ENCODE assay signal across 8 mouse cellular contexts in the genomic region with DNA sequence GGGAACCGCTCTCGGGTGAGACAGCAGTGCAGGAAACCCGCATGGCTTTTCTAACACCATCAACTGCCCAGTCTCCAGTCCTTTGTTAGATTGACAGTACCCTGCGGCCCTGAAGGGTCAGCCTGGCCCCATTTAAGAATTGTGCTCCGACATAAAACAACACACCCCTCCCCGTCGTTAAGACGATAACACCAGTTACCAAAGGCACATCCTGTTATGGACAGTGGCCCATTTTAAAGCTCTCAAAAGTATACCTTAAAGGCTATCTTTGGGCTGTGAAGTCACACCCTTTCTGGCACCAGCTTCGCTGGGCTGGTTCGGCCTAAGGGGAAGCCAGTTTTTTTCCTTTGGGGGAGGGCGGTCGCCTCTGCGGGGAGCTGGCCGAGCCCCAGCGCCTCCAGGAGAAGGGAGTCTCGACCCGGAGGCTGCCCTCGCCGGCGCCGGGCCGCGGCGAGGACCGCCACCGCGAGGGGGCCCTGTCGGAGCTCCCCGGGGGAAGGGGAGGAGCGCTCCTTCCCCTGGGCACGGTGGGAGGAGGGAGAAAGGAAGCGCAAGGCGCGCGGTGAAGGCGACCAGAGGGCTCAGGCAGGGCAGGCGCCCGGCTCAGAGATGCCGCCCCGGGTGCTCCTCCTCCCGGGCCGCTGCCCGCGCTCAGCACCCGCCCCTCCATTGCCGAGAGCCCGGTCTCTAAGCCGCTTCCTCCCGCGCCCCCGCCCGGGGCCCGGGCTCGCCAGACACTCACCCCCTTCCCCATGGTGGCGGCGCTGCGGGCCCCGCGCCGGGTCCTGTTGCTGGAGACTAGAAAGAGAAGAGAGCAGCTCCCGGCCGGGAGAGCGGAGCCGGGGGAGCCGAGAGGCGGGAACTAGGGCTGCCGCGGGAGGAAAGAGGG. TPM values are rescaled to one million over a fixed set of nuclear protein-coding genes. Genes with fewer than 3 reads are reported as not detected.
A peak's percentile ranks its signal among the peaks of the same experiment; 100 is the strongest.
DNase-seq lines count a peak whose midpoint lies in the region; ATAC-seq and TF ChIP-seq lines count a peak whose summit lies in the region.

No protein-coding gene starts in this region.

- DNase-seq in c-Kit-positive CD71-positive TER-119-negative erythroid progenitor cells, embryonic 14.5 days (ENCODE audit: low read depth), result peak; percentile 67
- DNase-seq in heart, postnatal 0 days (ENCODE audit: low spot score), result peak; percentile 83
- DNase-seq in kidney, postnatal 4 days, result peak; percentile 80 to 87
- peak; percentile 81 to 83 for DNase-seq in thymus, postnatal 10 days (ENCODE audit: low spot score in 2 of 2)

- peaks cover 6% of the 10 kb centered on the region for H3K4me1 ChIP-seq in ES-Bruce4 (ENCODE audit: control insufficient read depth, insufficient read depth, low read length)
- H3K4me1 ChIP-seq in forebrain, embryonic 12.5 days, result peaks cover 54% of the 10 kb centered on the region
- peaks cover 22% of the 10 kb centered on the region for H3K4me1 ChIP-seq in heart, postnatal 0 days (ENCODE audit: control insufficient read depth, insufficient read depth)
- H3K4me1 ChIP-seq in lung, embryonic 15.5 days, result peaks cover 50% of the 10 kb centered on the region
- peaks cover 13% of the 10 kb centered on the region for H3K4me1 ChIP-seq in olfactory bulb, adult 2 months (ENCODE audit: control insufficient read depth, insufficient read depth, low read length)

- peak; percentile 84 for ATAC-seq in forebrain, embryonic 12.5 days (ENCODE audit: low FRiP score)
- peak; percentile 78 for ATAC-seq in heart, postnatal 0 days (ENCODE audit: insufficient read depth, low read depth)
- ATAC-seq in lung, embryonic 15.5 days (ENCODE audit: borderline replicate concordance, extremely low read depth, low FRiP score, low TSS enrichment), result peak; percentile 87

- TF ChIP-seq CTCF in ES-Bruce4 (IDR thresholded peaks at IDR 0.05; ENCODE audit: low read depth, low read length), result peak; percentile 31
- peak; percentile 50 for TF ChIP-seq CTCF in heart, postnatal 0 days (IDR thresholded peaks at IDR 0.05; ENCODE audit: low read depth)
- peak; percentile 63; the same call in 1 of the 2 replicates for TF ChIP-seq CTCF in olfactory bulb, adult 2 months (IDR thresholded peaks at IDR 0.05; ENCODE audit: insufficient read depth, low read depth, low read length)

- H3K36me3 ChIP-seq in ES-Bruce4 (ENCODE audit: control insufficient read depth, insufficient read depth, low read length, poor library complexity, severe bottlenecking), result no peaks in the 10 kb centered on the region
- H3K36me3 ChIP-seq in forebrain, embryonic 12.5 days (replicated peaks), result no peaks in the 10 kb centered on the region
- no peaks in the 10 kb centered on the region for H3K36me3 ChIP-seq in heart, postnatal 0 days (replicated peaks; ENCODE audit: control insufficient read depth, insufficient read depth, low read length)
- no peaks in the 10 kb centered on the region for H3K36me3 ChIP-seq in lung, embryonic 15.5 days

- no peak for TF ChIP-seq POLR2A in ES-Bruce4 (IDR thresholded peaks at IDR 0.05; ENCODE audit: insufficient read depth, low read length)
- TF ChIP-seq POLR2A in olfactory bulb, adult 2 months (IDR thresholded peaks at IDR 0.05; ENCODE audit: insufficient read depth, low read depth, low read length), result no peak

- H3K9me3 ChIP-seq in ES-Bruce4 (replicated peaks; ENCODE audit: control insufficient read depth, insufficient read depth, low read length, poor library complexity, severe bottlenecking), result no peaks in the 10 kb centered on the region
- H3K9me3 ChIP-seq in forebrain, embryonic 12.5 days, result no peaks in the 10 kb centered on the region
- H3K9me3 ChIP-seq in heart, postnatal 0 days (replicated peaks; ENCODE audit: control insufficient read depth, low read length), result no peaks in the 10 kb centered on the region
- no peaks in the 10 kb centered on the region for H3K9me3 ChIP-seq in lung, embryonic 15.5 days

- TF ChIP-seq EP300 in ES-Bruce4 (IDR thresholded peaks at IDR 0.05; ENCODE audit: insufficient read depth, low read depth, low read length), result no peak
- TF ChIP-seq EP300 in heart, postnatal 0 days (IDR thresholded peaks at IDR 0.05; ENCODE audit: low read depth), result no peak; the same call in 1 of the 2 replicates

- WGBS in forebrain, embryonic 12.5 days, result under 1% methylated on average over 51 of the region's 68 CpGs
- under 1% methylated on average over 52 of the region's 68 CpGs for WGBS in heart, postnatal 0 days
- under 1% methylated on average over 41 of the region's 68 CpGs for WGBS in lung, embryonic 15.5 days
- 1% methylated on average over 60 of the region's 68 CpGs for WGBS in olfactory bulb, adult 2 months

- H3K27me3 ChIP-seq in ES-Bruce4 (ENCODE audit: control insufficient read depth, insufficient read depth, low read length, poor library complexity, severe bottlenecking), result no peaks in the 10 kb centered on the region
- H3K27me3 ChIP-seq in forebrain, embryonic 12.5 days, result peaks cover 11% of the 10 kb centered on the region; the same call in 1 of the 2 replicates
- H3K27me3 ChIP-seq in heart, postnatal 0 days (ENCODE audit: control insufficient read depth, insufficient read depth, low read length), result no peaks in the 10 kb centered on the region
- H3K27me3 ChIP-seq in lung, embryonic 15.5 days, result no peaks in the 10 kb centered on the region

- H3K27ac ChIP-seq in ES-Bruce4 (ENCODE audit: insufficient read depth, low read length), result no peak overlapping the region
- H3K27ac ChIP-seq in forebrain, embryonic 12.5 days, result peak overlapping the region; percentile 94
- H3K27ac ChIP-seq in heart, postnatal 0 days (ENCODE audit: low read depth), result peak overlapping the region; percentile 100
- peak overlapping the region; percentile 98 for H3K27ac ChIP-seq in lung, embryonic 15.5 days
- H3K27ac ChIP-seq in olfactory bulb, adult 2 months (ENCODE audit: insufficient read depth, low read depth, low read length), result peak overlapping the region; percentile 93

- peak overlapping the region; percentile 90 for H3K4me3 ChIP-seq in ES-Bruce4 (ENCODE audit: low read depth, low read length)
- peak overlapping the region; percentile 82 for H3K4me3 ChIP-seq in forebrain, embryonic 12.5 days (replicated peaks)
- H3K4me3 ChIP-seq in heart, postnatal 0 days (ENCODE audit: low read depth, low read length), result peak overlapping the region; percentile 82
- peak overlapping the region; percentile 86 for H3K4me3 ChIP-seq in lung, embryonic 15.5 days
- peak overlapping the region; percentile 91 for H3K4me3 ChIP-seq in olfactory bulb, adult 2 months (ENCODE audit: insufficient read depth, low read depth, low read length)

- H3K4me2 ChIP-seq in forebrain, embryonic 12.5 days, result peak overlapping the region; percentile 78
- peak overlapping the region; percentile 85 for H3K4me2 ChIP-seq in heart, postnatal 0 days (ENCODE audit: low read depth, low read length)
- peak overlapping the region; percentile 78 for H3K4me2 ChIP-seq in lung, embryonic 15.5 days

- H3K9ac ChIP-seq in ES-Bruce4 (ENCODE audit: low read depth, poor library complexity, severe bottlenecking), result peak overlapping the region; percentile 90
- H3K9ac ChIP-seq in forebrain, embryonic 12.5 days, result peak overlapping the region; percentile 94
- peak overlapping the region; percentile 99 for H3K9ac ChIP-seq in heart, postnatal 0 days (replicated peaks; ENCODE audit: low read depth, low read length)
- H3K9ac ChIP-seq in lung, embryonic 15.5 days, result peak overlapping the region; percentile 95

RNA-seq across cellular contexts. Expression of gene Atp1a1, which starts 0.6 kb away (rescaled TPM):
- polyA plus RNA-seq in ES-Bruce4 (2011; ENCODE audit: insufficient read depth, insufficient read length, low read depth, missing spikeins), result 220 and 230 TPM in 2 replicates
- polyA plus RNA-seq in forebrain, embryonic 12.5 days (2016; fragmentation: Nextera tagmentation; extraction: Ambion mirVana), result 45.0 and 51.5 TPM in 2 replicates
- total RNA-seq in heart, postnatal 0 days (2014; rRNA removed; ENCODE audit: low replicate concordance), result 914 and 1,212 TPM in 2 replicates
- polyA plus RNA-seq in heart, postnatal 0 days (2015; fragmentation: Nextera tagmentation; extraction: Ambion mirVana), result 227 and 257 TPM in 2 replicates
- polyA plus RNA-seq in lung, embryonic 15.5 days (2015; fragmentation: Nextera tagmentation; extraction: Ambion mirVana), result 99.7 and 117 TPM in 2 replicates
- 138 and 333 TPM in 2 replicates for polyA plus RNA-seq in olfactory bulb, adult 2 months (2012; ENCODE audit: insufficient read depth, insufficient read length, low replicate concordance, missing spikeins)
